Mouse (Mus musculus) megakaryocyte-erythroid progenitor cell, adult 5-6 weeks (primary cell): ENCODE results near the gene Cox7a2l. TPM values are rescaled to one million over a fixed set of nuclear protein-coding genes. Genes with fewer than 3 reads are reported as not detected.

Experiments
- ATAC-seq: replicated peaks from 2 replicates; pipeline ENCODE4 v1.8.0; 2016; ENCODE audit warnings: mild to moderate bottlenecking, inconsistent platforms; ENCODE audit not compliant: severe bottlenecking, poor library complexity, low FRiP score, low TSS enrichment
- total RNA-seq, 2 experiments: library from RNA; stranded (forward) in 1 of 2; stranded (reverse) in 1 of 2; fragments of 200-1000, 215-1000 nt in 1 of 2; fragments of >200 nt in 1 of 2; fragmentation: Nextera tagmentation in 1 of 2; gene quantifications; 2 replicates each; pipeline ENCODE4 v1.2.3; 2014 to 2017

Gene Cox7a2l
- total RNA-seq (2014; fragmentation: Nextera tagmentation) (214 and 239 TPM in 2 replicates), total RNA-seq (2017) (161 and 186 TPM in 2 replicates)

GRCm38 (mm10) chr17:83517280-83518015, at the start of gene Cox7a2l:
Cox7a2l (minus strand) TSS chr17:83517330.
- no peak for ATAC-seq

- ATAC-seq = no peak
Measured at GRCm38 (mm10) chr17:83565506-83565905, 48.4 kb upstream of the Cox7a2l start.

- ATAC-seq = no peak
Measured at GRCm38 (mm10) chr17:83564119-83564820, 47.1 kb upstream of the Cox7a2l start.

GRCm38 (mm10) chr17:83563703-83564111, 46.6 kb upstream of the Cox7a2l start:
- peak; percentile 52; the same call in 1 of the 2 replicates for ATAC-seq

- peak; percentile 87 for ATAC-seq
Measured at GRCm38 (mm10) chr17:83562153-83563010, 45.3 kb upstream of the Cox7a2l start.

- ATAC-seq = no peak
Measured at GRCm38 (mm10) chr17:83559081-83559480, 42.0 kb upstream of the Cox7a2l start.

- ATAC-seq = no peak
Measured at GRCm38 (mm10) chr17:83555836-83556235, 38.7 kb upstream of the Cox7a2l start.

GRCm38 (mm10) chr17:83554997-83555396, 37.9 kb upstream of the Cox7a2l start:
- no peak for ATAC-seq

- ATAC-seq = peak; percentile 69
Measured at GRCm38 (mm10) chr17:83548501-83549233, 31.5 kb upstream of the Cox7a2l start.

- ATAC-seq = no peak
Measured at GRCm38 (mm10) chr17:83547145-83547544, 30.0 kb upstream of the Cox7a2l start.

- ATAC-seq = no peak
Measured at GRCm38 (mm10) chr17:83545756-83546742, 28.9 kb upstream of the Cox7a2l start.

GRCm38 (mm10) chr17:83545259-83545658, 28.1 kb upstream of the Cox7a2l start:
- ATAC-seq = no peak

GRCm38 (mm10) chr17:83542424-83542823, 25.3 kb upstream of the Cox7a2l start:
- no peak for ATAC-seq

GRCm38 (mm10) chr17:83539262-83540037, 22.3 kb upstream of the Cox7a2l start:
- ATAC-seq = no peak

- ATAC-seq = no peak
Measured at GRCm38 (mm10) chr17:83538694-83539093, 21.6 kb upstream of the Cox7a2l start.

GRCm38 (mm10) chr17:83538141-83538540, 21.0 kb upstream of the Cox7a2l start:
- ATAC-seq = no peak

- no peak for ATAC-seq
Measured at GRCm38 (mm10) chr17:83533150-83533549, 16.0 kb upstream of the Cox7a2l start.
